Mouse (Mus musculus): ENCODE results near the gene Cab39. TPM values are rescaled to one million over a fixed set of nuclear protein-coding genes. Genes with fewer than 3 reads are reported as not detected.

Cab39 gene
- 62.9 and 74.3 TPM in 2 replicates for polyA plus RNA-seq (2014; fragmentation: Nextera tagmentation; extraction: Ambion mirVana)

GRCm38 (mm10) chr1:85793208-85794105 lies at the start of gene Cab39:
TSS of gene Cab39 (plus strand) at chr1:85793441.
- peak; percentile 93 for DNase-seq (ENCODE audit: low spot score)
- no peaks in the 10 kb centered on the region for H3K9me3 ChIP-seq (replicated peaks; ENCODE audit: control insufficient read depth, low read length)
- H3K4me2 ChIP-seq (ENCODE audit: low read length) = peak within 1 kb of the TSS; percentile 75
- peak within 1 kb of the TSS; percentile 97 for H3K9ac ChIP-seq (ENCODE audit: low read length)
- H3K27me3 ChIP-seq (replicated peaks; ENCODE audit: control insufficient read depth, insufficient read depth, low read length) = no peaks in the 10 kb centered on the region
- peaks cover 6% of the 10 kb centered on the region for H3K4me1 ChIP-seq (ENCODE audit: control insufficient read depth, insufficient read depth, low read length)
- peak; percentile 96 for ATAC-seq
- peak within 1 kb of the TSS; percentile 96 for H3K4me3 ChIP-seq (ENCODE audit: low read depth, low read length)
- peak within 1 kb of the TSS; percentile 95 for H3K27ac ChIP-seq (ENCODE audit: low read depth, low read length)
- no peaks in the 10 kb centered on the region; the same call in 1 of the 2 replicates for H3K36me3 ChIP-seq (ENCODE audit: control insufficient read depth, insufficient read depth, low read length)
- under 1% methylated on average over 93 of the region's 118 CpGs for WGBS

GRCm38 (mm10) chr1:85744539-85744938 lies 48.7 kb upstream of the Cab39 start:
- H3K4me2 ChIP-seq (ENCODE audit: low read length) = no peak overlapping the region
- WGBS = 84% methylated on average over 3 of the region's 3 CpGs
- ATAC-seq = no peak

GRCm38 (mm10) chr1:85746511-85746910 lies 46.7 kb upstream of the Cab39 start:
- Histone ChIP-seq H3K4me3 (ENCODE audit: low read depth, low read length) (no peak overlapping the region), H3K4me1 (ENCODE audit: control insufficient read depth, insufficient read depth, low read length) (no peaks in the 10 kb centered on the region), H3K9me3 (replicated peaks; ENCODE audit: control insufficient read depth, low read length) (no peaks in the 10 kb centered on the region), H3K36me3 (ENCODE audit: control insufficient read depth, insufficient read depth, low read length) (no peaks in the 10 kb centered on the region), H3K9ac (ENCODE audit: low read length) (no peak overlapping the region), H3K4me2 (ENCODE audit: low read length) (no peak overlapping the region), H3K27me3 (replicated peaks; ENCODE audit: control insufficient read depth, insufficient read depth, low read length) (no peaks in the 10 kb centered on the region), H3K27ac (ENCODE audit: low read depth, low read length) (no peak overlapping the region)
- ATAC-seq (no peak), DNase-seq (ENCODE audit: low spot score) (no peak)
- WGBS = 92% methylated on average over 5 of the region's 5 CpGs

More at GRCm38 (mm10) chr1:85744539-85744938, 48.7 kb upstream of the Cab39 start:
- Histone ChIP-seq H3K4me3 (ENCODE audit: low read depth, low read length) (no peak overlapping the region), H3K27me3 (replicated peaks; ENCODE audit: control insufficient read depth, insufficient read depth, low read length) (no peaks in the 10 kb centered on the region), H3K36me3 (ENCODE audit: control insufficient read depth, insufficient read depth, low read length) (no peaks in the 10 kb centered on the region), H3K9ac (ENCODE audit: low read length) (no peak overlapping the region), H3K27ac (ENCODE audit: low read depth, low read length) (no peak overlapping the region), H3K4me1 (ENCODE audit: control insufficient read depth, insufficient read depth, low read length) (no peaks in the 10 kb centered on the region), H3K9me3 (replicated peaks; ENCODE audit: control insufficient read depth, low read length) (no peaks in the 10 kb centered on the region)
- DNase-seq (ENCODE audit: low spot score) = no peak

- no peaks in the 10 kb centered on the region for H3K4me1 ChIP-seq (ENCODE audit: control insufficient read depth, insufficient read depth, low read length)
- DNase-seq (ENCODE audit: low spot score) = peak; percentile 26
- H3K27me3 ChIP-seq (replicated peaks; ENCODE audit: control insufficient read depth, insufficient read depth, low read length) = no peaks in the 10 kb centered on the region
- ATAC-seq = no peak
- WGBS = 73% methylated on average over 2 of the region's 2 CpGs
- H3K27ac ChIP-seq (ENCODE audit: low read depth, low read length) = no peak overlapping the region
- H3K4me3 ChIP-seq (ENCODE audit: low read depth, low read length) = no peak overlapping the region
- no peak overlapping the region for H3K9ac ChIP-seq (ENCODE audit: low read length)
- no peaks in the 10 kb centered on the region for H3K36me3 ChIP-seq (ENCODE audit: control insufficient read depth, insufficient read depth, low read length)
- no peak overlapping the region for H3K4me2 ChIP-seq (ENCODE audit: low read length)
- H3K9me3 ChIP-seq (replicated peaks; ENCODE audit: control insufficient read depth, low read length) = no peaks in the 10 kb centered on the region
Observed at GRCm38 (mm10) chr1:85749829-85750228, 43.4 kb upstream of the Cab39 start.

DNA sequence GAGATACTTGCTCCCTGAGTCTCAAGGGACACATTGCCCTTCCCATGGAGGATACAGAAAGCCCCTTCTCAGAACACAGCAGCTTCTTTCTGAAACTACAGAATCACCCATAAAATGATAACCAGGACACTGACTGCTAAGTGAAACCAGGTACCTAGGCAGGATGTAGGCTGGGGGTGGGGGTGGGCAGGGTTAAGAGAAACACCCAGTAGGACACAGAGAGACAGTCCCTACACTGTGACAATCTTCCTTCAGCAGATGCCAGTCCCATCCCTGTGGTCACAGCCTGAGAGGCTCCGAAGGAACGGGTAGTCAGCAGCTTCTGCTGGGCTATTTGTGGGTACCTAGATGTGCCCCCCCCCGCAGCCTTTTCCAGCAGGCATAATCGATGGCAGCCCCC lies 42.6 kb upstream of the Cab39 start:
- WGBS = 89% methylated on average over 4 of the region's 4 CpGs
- no peak overlapping the region for H3K27ac ChIP-seq (ENCODE audit: low read depth, low read length)
- H3K4me3 ChIP-seq (ENCODE audit: low read depth, low read length) = no peak overlapping the region
- no peak overlapping the region for H3K9ac ChIP-seq (ENCODE audit: low read length)
- ATAC-seq = no peak
- H3K4me1 ChIP-seq (ENCODE audit: control insufficient read depth, insufficient read depth, low read length) = no peaks in the 10 kb centered on the region
- no peak for DNase-seq (ENCODE audit: low spot score)
- H3K4me2 ChIP-seq (ENCODE audit: low read length) = no peak overlapping the region
- H3K27me3 ChIP-seq (replicated peaks; ENCODE audit: control insufficient read depth, insufficient read depth, low read length) = no peaks in the 10 kb centered on the region
- no peaks in the 10 kb centered on the region for H3K36me3 ChIP-seq (ENCODE audit: control insufficient read depth, insufficient read depth, low read length)
- no peaks in the 10 kb centered on the region for H3K9me3 ChIP-seq (replicated peaks; ENCODE audit: control insufficient read depth, low read length)

- H3K4me1 ChIP-seq (ENCODE audit: control insufficient read depth, insufficient read depth, low read length) = no peaks in the 10 kb centered on the region
- no peak for ATAC-seq
- H3K9me3 ChIP-seq (replicated peaks; ENCODE audit: control insufficient read depth, low read length) = no peaks in the 10 kb centered on the region
- H3K36me3 ChIP-seq (ENCODE audit: control insufficient read depth, insufficient read depth, low read length) = no peaks in the 10 kb centered on the region
- no peak overlapping the region for H3K4me3 ChIP-seq (ENCODE audit: low read depth, low read length)
- no peak overlapping the region for H3K9ac ChIP-seq (ENCODE audit: low read length)
- no peak for DNase-seq (ENCODE audit: low spot score)
- no peak overlapping the region for H3K4me2 ChIP-seq (ENCODE audit: low read length)
- H3K27ac ChIP-seq (ENCODE audit: low read depth, low read length) = no peak overlapping the region
- 59% methylated on average over 6 of the region's 6 CpGs for WGBS
- H3K27me3 ChIP-seq (replicated peaks; ENCODE audit: control insufficient read depth, insufficient read depth, low read length) = no peaks in the 10 kb centered on the region
Observed at GRCm38 (mm10) chr1:85751494-85751893, 41.7 kb upstream of the Cab39 start.

- no peak overlapping the region for H3K27ac ChIP-seq (ENCODE audit: low read depth, low read length)
- no peaks in the 10 kb centered on the region for H3K36me3 ChIP-seq (ENCODE audit: control insufficient read depth, insufficient read depth, low read length)
- no peaks in the 10 kb centered on the region for H3K4me1 ChIP-seq (ENCODE audit: control insufficient read depth, insufficient read depth, low read length)
- H3K9ac ChIP-seq (ENCODE audit: low read length) = no peak overlapping the region
- 83% methylated on average over 11 of the region's 11 CpGs for WGBS
- DNase-seq (ENCODE audit: low spot score) (no peak), ATAC-seq (no peak)
- H3K9me3 ChIP-seq (replicated peaks; ENCODE audit: control insufficient read depth, low read length) = no peaks in the 10 kb centered on the region
- H3K4me3 ChIP-seq (ENCODE audit: low read depth, low read length) = no peak overlapping the region
- H3K4me2 ChIP-seq (ENCODE audit: low read length) = no peak overlapping the region
- H3K27me3 ChIP-seq (replicated peaks; ENCODE audit: control insufficient read depth, insufficient read depth, low read length) = no peaks in the 10 kb centered on the region
Observed at GRCm38 (mm10) chr1:85751932-85752680, 41.1 kb upstream of the Cab39 start.

GRCm38 (mm10) chr1:85757531-85758230 lies 35.6 kb upstream of the Cab39 start:
- no peaks in the 10 kb centered on the region for H3K4me1 ChIP-seq (ENCODE audit: control insufficient read depth, insufficient read depth, low read length)
- WGBS = 88% methylated on average over 6 of the region's 6 CpGs
- H3K27me3 ChIP-seq (replicated peaks; ENCODE audit: control insufficient read depth, insufficient read depth, low read length) = no peaks in the 10 kb centered on the region
- no peak overlapping the region for H3K9ac ChIP-seq (ENCODE audit: low read length)
- H3K36me3 ChIP-seq (ENCODE audit: control insufficient read depth, insufficient read depth, low read length) = no peaks in the 10 kb centered on the region
- no peak overlapping the region for H3K4me3 ChIP-seq (ENCODE audit: low read depth, low read length)
- DNase-seq (ENCODE audit: low spot score) = no peak
- no peak for ATAC-seq
- H3K27ac ChIP-seq (ENCODE audit: low read depth, low read length) = no peak overlapping the region
- no peak overlapping the region for H3K4me2 ChIP-seq (ENCODE audit: low read length)
- H3K9me3 ChIP-seq (replicated peaks; ENCODE audit: control insufficient read depth, low read length) = no peaks in the 10 kb centered on the region

Data from forebrain, embryonic 14.5 days (tissue).